Mouse (Mus musculus) neural tube, embryonic 11.5 days (tissue): Measurements from ENCODE around the gene Dda1. TPM values are rescaled to one million over a fixed set of nuclear protein-coding genes. Genes with fewer than 3 reads are reported as not detected.

ENCODE experiments used
- ATAC-seq: fragments of 200-750 bp; cut with Nextera tagmentation; 2 replicates; pipeline ENCODE4 v1.8.0; 2017; ENCODE audit warnings: moderate number of reproducible peaks, mild to moderate bottlenecking, moderate TSS enrichment, moderate library complexity; ENCODE audit not compliant: insufficient read depth, low FRiP score, low TSS enrichment
- DNase-seq: peaks from one replicate; pipeline ENCODE4 v3.0.0-alpha.2; 2015; ENCODE audit warnings: low spot score
- H3K27ac ChIP-seq: fragments of 300-500 bp; sonication (generic); 2 replicates; pipeline ENCODE4 v1.5.1; 2014; ENCODE audit warnings: low read depth, mild to moderate bottlenecking, low read length
- H3K27me3 ChIP-seq: fragments of 300-500 bp; sonication (generic); 2 replicates; pipeline ENCODE4 v1.6.1; 2014; ENCODE audit warnings: mild to moderate bottlenecking, low read length, mixed read lengths; ENCODE audit not compliant: control insufficient read depth, insufficient read depth
- H3K36me3 ChIP-seq: fragments of 300-500 bp; sonication (generic); 2 replicates; pipeline ENCODE4 v1.6.1; 2014; ENCODE audit warnings: mild to moderate bottlenecking, low read length, moderate library complexity, mixed read lengths; ENCODE audit not compliant: control insufficient read depth, insufficient read depth
- H3K4me1 ChIP-seq: fragments of 300-500 bp; sonication (generic); 2 replicates; pipeline ENCODE4 v1.6.1; 2014; ENCODE audit warnings: low read length, mixed read lengths; ENCODE audit not compliant: control insufficient read depth, insufficient read depth
- H3K4me2 ChIP-seq: fragments of 300-500 bp; sonication (generic); 2 replicates; pipeline ENCODE4 v1.6.1; 2014; ENCODE audit warnings: low read depth, mild to moderate bottlenecking, moderate library complexity
- H3K4me3 ChIP-seq: fragments of 300-500 bp; sonication (generic); 2 replicates; pipeline ENCODE4 v1.5.1; 2014; ENCODE audit warnings: low read depth, low read length
- H3K9ac ChIP-seq: fragments of 300-500 bp; sonication (generic); 2 replicates; pipeline ENCODE4 v1.6.1; 2014; ENCODE audit warnings: mild to moderate bottlenecking, low read length
- H3K9me3 ChIP-seq: fragments of 300-500 bp; sonication (generic); 2 replicates; pipeline ENCODE4 v1.6.1; 2016; ENCODE audit warnings: low read length; ENCODE audit not compliant: control insufficient read depth
- WGBS: fragments of 180-500 bp; shearing (Covaris S2); extraction: QIAGEN DNeasy Blood & Tissue Kit; methylation state at CpG from one replicate; pipeline ENCODE4 v1.1.7; 2014; 5-methylcytosine and 5-hydroxymethylcytosine counted together
- polyA plus RNA-seq: library from polyadenylated mRNA; unstranded; fragments of >200 nt; fragmentation: Nextera tagmentation; extraction: Ambion mirVana; gene quantifications from 2 replicates; pipeline ENCODE4 v1.2.1, GENCODE M21; 2014

Dda1 gene
- polyA plus RNA-seq, 1 experiment from 2014 or later = 170 TPM

- no peaks in the 10 kb centered on the region for H3K36me3 ChIP-seq
- H3K9ac ChIP-seq = no peak within 1 kb of the TSS
- H3K27me3 ChIP-seq = peaks cover 26% of the 10 kb centered on the region
- ATAC-seq (no peak), DNase-seq (no peak)
- peak within 1 kb of the TSS; percentile 19; the same call in 1 of the 2 replicates for H3K4me2 ChIP-seq
- no peak within 1 kb of the TSS for H3K4me3 ChIP-seq
- no peaks in the 10 kb centered on the region for H3K4me1 ChIP-seq
- no peak within 1 kb of the TSS for H3K27ac ChIP-seq
- no peaks in the 10 kb centered on the region for H3K9me3 ChIP-seq
- WGBS = 6% methylated on average over 46 of the region's 46 CpGs
These were observed 56.4 kb downstream of the Dda1 start, which contains the start of gene Ccdc194 for GRCm38 (mm10) chr8:71525226-71526050. TSS of gene Ccdc194 (minus strand) at chr8:71525711.

Other genes with a start within 250 kb of the Dda1 start
- 21.4 and 21.9 TPM in 2 replicates for gene Myo9b, start 196.5 kb upstream of the Dda1 start, polyA plus RNA-seq
- gene Haus8, start 196.3 kb upstream of the Dda1 start, polyA plus RNA-seq = 63.6 and 67.6 TPM in 2 replicates
- 78.9 and 81.5 TPM in 2 replicates for gene Use1, start 102.4 kb upstream of the Dda1 start, polyA plus RNA-seq
- gene Ocel1, start 97.9 kb upstream of the Dda1 start, polyA plus RNA-seq = 3.4 and 3.8 TPM in 2 replicates
- 83.4 and 84.0 TPM in 2 replicates for gene Nr2f6, start 87.2 kb upstream of the Dda1 start, polyA plus RNA-seq
- 3.9 and 4.5 TPM in 2 replicates for gene Ushbp1, start 73.4 kb upstream of the Dda1 start, polyA plus RNA-seq
- 106 and 109 TPM in 2 replicates for gene Babam1, start 72.3 kb upstream of the Dda1 start, polyA plus RNA-seq
- gene Ankle1, start 63.2 kb upstream of the Dda1 start, polyA plus RNA-seq = 18.1 and 18.4 TPM in 2 replicates
- gene Abhd8, start 5.5 kb upstream of the Dda1 start, polyA plus RNA-seq = 60.7 and 63.4 TPM in 2 replicates
- gene Mrpl34, start 4.2 kb upstream of the Dda1 start, polyA plus RNA-seq = 196 and 205 TPM in 2 replicates
- 5.6 and 6.3 TPM in 2 replicates for gene Ano8, start 16.8 kb downstream of the Dda1 start, polyA plus RNA-seq
- gene Gtpbp3, start 18.9 kb downstream of the Dda1 start, polyA plus RNA-seq = 6.0 and 8.4 TPM in 2 replicates
- 49.5 and 53.0 TPM in 2 replicates for gene Plvap, start 42.6 kb downstream of the Dda1 start, polyA plus RNA-seq
- gene Ccdc194, start 56.5 kb downstream of the Dda1 start, polyA plus RNA-seq = 0.16 TPM in 1 of 2 replicates, not detected in the other
- 3.7 and 4.9 TPM in 2 replicates for gene Bst2, start 68.3 kb downstream of the Dda1 start, polyA plus RNA-seq
- gene Mvb12a, start 73.7 kb downstream of the Dda1 start, polyA plus RNA-seq = 64.7 and 69.8 TPM in 2 replicates
- 0.24 TPM in 1 of 2 replicates, not detected in the other for gene Tmem221, start 89.7 kb downstream of the Dda1 start, polyA plus RNA-seq
- gene Nxnl1, start 97.4 kb downstream of the Dda1 start, polyA plus RNA-seq = not detected in 2 replicates
- gene Slc27a1, start 99.7 kb downstream of the Dda1 start, polyA plus RNA-seq = 10.5 and 12.7 TPM in 2 replicates
- gene Pgls, start 123.0 kb downstream of the Dda1 start, polyA plus RNA-seq = 212 and 216 TPM in 2 replicates
- 3.6 and 4.2 TPM in 2 replicates for gene Fam129c, start 128.4 kb downstream of the Dda1 start, polyA plus RNA-seq
- 54.5 and 57.4 TPM in 2 replicates for gene Colgalt1, start 141.8 kb downstream of the Dda1 start, polyA plus RNA-seq
- 6.5 and 7.7 TPM in 2 replicates for gene Unc13a, start 202.6 kb downstream of the Dda1 start, polyA plus RNA-seq
- gene Jak3, start 207.1 kb downstream of the Dda1 start, polyA plus RNA-seq = 1.6 and 2.0 TPM in 2 replicates
- gene Insl3, start 220.0 kb downstream of the Dda1 start, polyA plus RNA-seq = not detected in 2 replicates
- gene B3gnt3, start 232.6 kb downstream of the Dda1 start, polyA plus RNA-seq = 0.33 and 0.59 TPM in 2 replicates